Mouse (Mus musculus): ENCODE results near the gene Rab6b. TPM values are rescaled to one million over a fixed set of nuclear protein-coding genes. Genes with fewer than 3 reads are reported as not detected.
A peak's percentile ranks its signal among the peaks of the same experiment; 100 is the strongest.

The Rab6b gene
- polyA plus RNA-seq, 1 experiment from 2014 or later: 3.6 TPM

DNA sequence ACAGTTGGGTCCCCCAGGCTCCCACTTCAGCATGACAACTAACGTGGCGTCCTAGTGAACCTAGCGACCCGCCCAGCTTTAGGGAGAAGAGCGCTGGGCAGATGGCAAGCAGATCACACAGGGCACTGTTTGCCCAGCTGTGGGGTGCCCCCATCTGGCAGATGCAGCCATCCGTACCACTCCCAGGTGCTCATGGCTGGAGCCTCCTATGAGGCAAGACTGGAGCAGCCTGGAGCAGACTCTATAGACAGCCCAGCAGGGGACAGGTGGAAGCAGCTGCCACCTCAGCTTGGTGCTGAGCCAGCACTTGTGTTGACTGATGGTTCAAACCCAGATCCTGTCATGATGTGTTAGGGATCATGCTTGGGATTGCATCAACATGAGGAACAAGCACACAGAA, 56.5 kb downstream of the Rab6b start:
- ATAC-seq (ENCODE audit: low read depth): no peak
- Histone ChIP-seq H3K27ac (ENCODE audit: low read length) (no peak overlapping the region), H3K36me3 (ENCODE audit: control insufficient read depth, insufficient read depth, low read length) (no peaks in the 10 kb centered on the region), H3K9me3 (ENCODE audit: control insufficient read depth, low read length) (no peaks in the 10 kb centered on the region), H3K27me3 (ENCODE audit: control insufficient read depth, insufficient read depth, low read depth, low read length) (no peaks in the 10 kb centered on the region), H3K9ac (ENCODE audit: low read length) (no peak overlapping the region), H3K4me2 (ENCODE audit: low read depth, low read length) (no peak overlapping the region), H3K4me3 (ENCODE audit: low read length) (no peak overlapping the region), H3K4me1 (replicated peaks; ENCODE audit: control insufficient read depth, insufficient read depth, low read length) (0 out of 2 replicates have a peak, but pooled peaks cover 3% of the 10 kb centered on the region)
- 76% methylated on average over 6 of the region's 6 CpGs for WGBS

DNA sequence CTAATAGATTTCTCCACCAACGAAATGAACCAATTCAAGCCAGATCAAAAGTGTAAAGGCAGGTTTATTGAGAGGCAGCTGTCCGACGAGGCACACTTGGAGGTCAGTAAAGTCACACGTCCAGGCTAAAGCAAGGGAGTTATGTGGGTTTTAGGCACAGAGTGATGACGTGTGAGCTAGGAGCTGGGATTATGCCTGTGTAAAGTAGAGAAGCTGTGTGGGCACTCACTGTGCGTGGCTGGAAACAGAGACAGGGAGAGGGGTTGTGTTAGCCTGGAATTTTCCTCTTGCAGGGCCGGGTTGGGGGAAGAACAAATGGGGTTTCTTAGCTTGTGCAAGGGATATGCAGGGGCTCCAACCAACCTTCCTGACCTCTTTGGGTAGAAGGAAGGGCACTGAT, 57.2 kb downstream of the Rab6b start:
- 43% methylated on average over 7 of the region's 7 CpGs for WGBS
- H3K27me3 ChIP-seq (ENCODE audit: control insufficient read depth, insufficient read depth, low read depth, low read length): no peaks in the 10 kb centered on the region
- no peak overlapping the region for H3K4me2 ChIP-seq (ENCODE audit: low read depth, low read length)
- 0 out of 2 replicates have a peak, but pooled peaks cover 3% of the 10 kb centered on the region for H3K4me1 ChIP-seq (replicated peaks; ENCODE audit: control insufficient read depth, insufficient read depth, low read length)
- no peaks in the 10 kb centered on the region for H3K9me3 ChIP-seq (ENCODE audit: control insufficient read depth, low read length)
- H3K9ac ChIP-seq (ENCODE audit: low read length): no peak overlapping the region
- no peak overlapping the region for H3K4me3 ChIP-seq (ENCODE audit: low read length)
- ATAC-seq (ENCODE audit: low read depth): no peak
- no peaks in the 10 kb centered on the region for H3K36me3 ChIP-seq (ENCODE audit: control insufficient read depth, insufficient read depth, low read length)
- H3K27ac ChIP-seq (ENCODE audit: low read length): no peak overlapping the region

DNA sequence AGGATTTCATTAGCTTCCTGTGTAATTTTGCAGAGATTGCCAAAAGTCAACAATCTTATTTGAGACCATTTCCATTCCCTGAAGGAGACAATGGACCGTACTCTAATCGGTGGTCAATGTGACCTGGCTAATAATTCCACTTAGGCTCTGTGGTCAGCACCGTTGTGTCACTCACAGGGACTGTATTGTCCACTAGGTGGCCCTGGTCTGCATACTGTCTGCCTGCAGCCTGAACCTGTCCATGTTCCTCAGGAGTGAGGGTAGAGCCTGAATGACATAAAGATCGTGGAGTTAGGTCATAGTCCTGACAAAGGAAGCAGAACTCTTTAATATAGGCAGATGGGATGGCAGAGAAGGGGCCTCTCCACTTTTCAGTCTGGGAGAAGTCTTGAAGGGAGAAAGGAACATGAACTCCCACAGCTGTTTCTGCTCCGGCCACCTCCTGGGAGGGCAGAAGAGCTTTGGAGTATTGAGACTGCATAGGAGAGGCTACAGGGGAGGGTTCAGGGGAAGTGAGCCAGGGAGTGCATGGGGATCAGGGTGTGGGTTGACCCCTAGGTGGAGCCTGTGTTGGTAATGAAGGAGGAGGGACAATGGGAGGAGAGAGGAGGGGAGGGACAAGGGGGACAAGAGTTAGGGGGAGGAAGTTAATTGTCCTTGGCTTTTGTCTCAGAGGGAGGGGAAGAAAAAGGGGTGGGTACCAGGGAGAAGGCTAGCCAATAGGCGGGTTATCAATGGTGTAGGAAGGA, 63.4 kb downstream of the Rab6b start:
- Histone ChIP-seq H3K27me3 (ENCODE audit: control insufficient read depth, insufficient read depth, low read depth, low read length) (no peaks in the 10 kb centered on the region), H3K9me3 (ENCODE audit: control insufficient read depth, low read length) (no peaks in the 10 kb centered on the region), H3K4me1 (replicated peaks; ENCODE audit: control insufficient read depth, insufficient read depth, low read length) (peaks cover under 1% of the 10 kb centered on the region), H3K36me3 (ENCODE audit: control insufficient read depth, insufficient read depth, low read length) (no peaks in the 10 kb centered on the region), H3K9ac (ENCODE audit: low read length) (no peak overlapping the region), H3K27ac (ENCODE audit: low read length) (no peak overlapping the region), H3K4me3 (ENCODE audit: low read length) (no peak overlapping the region), H3K4me2 (ENCODE audit: low read depth, low read length) (no peak overlapping the region)
- 60% methylated on average over 6 of the region's 6 CpGs for WGBS
- ATAC-seq (ENCODE audit: low read depth): 0 out of 2 replicates have a peak, but pooled peaks have one; percentile 44

DNA sequence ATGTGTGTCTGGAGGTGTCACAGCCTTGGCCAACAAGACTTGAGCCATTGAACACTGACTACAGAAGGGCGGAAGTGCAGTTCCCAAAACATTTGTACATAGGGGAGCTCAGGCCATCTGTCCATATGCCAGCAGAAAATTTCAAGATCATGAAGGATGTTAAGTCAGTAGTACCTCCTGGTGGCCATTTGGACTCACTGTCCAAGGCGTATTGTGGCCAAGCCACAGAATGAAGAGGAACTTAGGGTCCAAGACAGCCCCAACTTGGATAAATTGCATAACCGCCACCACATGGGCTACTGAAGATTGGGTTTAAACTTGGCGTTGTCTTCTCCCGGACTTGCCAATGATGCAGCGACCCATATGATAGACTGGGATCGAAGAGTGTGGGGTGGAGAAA, 64.1 kb downstream of the Rab6b start:
- ATAC-seq (ENCODE audit: low read depth): no peak
- Histone ChIP-seq H3K9me3 (ENCODE audit: control insufficient read depth, low read length) (no peaks in the 10 kb centered on the region), H3K4me3 (ENCODE audit: low read length) (no peak overlapping the region), H3K4me2 (ENCODE audit: low read depth, low read length) (no peak overlapping the region), H3K27me3 (ENCODE audit: control insufficient read depth, insufficient read depth, low read depth, low read length) (no peaks in the 10 kb centered on the region), H3K4me1 (replicated peaks; ENCODE audit: control insufficient read depth, insufficient read depth, low read length) (peaks cover 8% of the 10 kb centered on the region), H3K36me3 (ENCODE audit: control insufficient read depth, insufficient read depth, low read length) (no peaks in the 10 kb centered on the region), H3K27ac (ENCODE audit: low read length) (no peak overlapping the region), H3K9ac (ENCODE audit: low read length) (no peak overlapping the region)
- 91% methylated on average over 7 of the region's 7 CpGs for WGBS

DNA sequence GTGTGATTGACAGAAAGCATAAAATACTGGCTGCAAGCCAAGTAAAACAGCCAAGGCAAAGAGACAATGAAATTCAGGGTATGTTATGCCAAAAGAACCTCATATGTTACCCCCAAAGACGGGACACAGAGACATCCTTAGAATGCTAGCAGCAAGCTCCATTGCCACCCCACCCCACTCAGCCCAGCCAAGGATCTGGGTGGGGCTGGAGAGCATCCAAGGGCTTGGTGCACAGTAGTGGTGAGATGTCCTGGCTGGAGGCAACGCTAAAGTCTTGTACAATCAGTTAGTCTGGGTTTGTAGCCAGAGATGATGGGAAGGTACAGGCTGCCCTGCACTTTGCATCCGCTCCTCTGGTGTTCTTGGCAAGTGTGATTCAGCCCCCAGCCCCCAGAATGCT, 68.7 kb downstream of the Rab6b start:
- peak; percentile 64 for ATAC-seq (ENCODE audit: low read depth)
- peak overlapping the region; percentile 67 for H3K9ac ChIP-seq (ENCODE audit: low read length)
- no peaks in the 10 kb centered on the region for H3K36me3 ChIP-seq (ENCODE audit: control insufficient read depth, insufficient read depth, low read length)
- H3K27me3 ChIP-seq (ENCODE audit: control insufficient read depth, insufficient read depth, low read depth, low read length): no peaks in the 10 kb centered on the region
- 33% methylated on average over 3 of the region's 3 CpGs for WGBS
- H3K4me1 ChIP-seq (replicated peaks; ENCODE audit: control insufficient read depth, insufficient read depth, low read length): peaks cover 9% of the 10 kb centered on the region
- peak overlapping the region; percentile 56 for H3K27ac ChIP-seq (ENCODE audit: low read length)
- H3K9me3 ChIP-seq (ENCODE audit: control insufficient read depth, low read length): no peaks in the 10 kb centered on the region
- peak overlapping the region; percentile 53 for H3K4me3 ChIP-seq (ENCODE audit: low read length)
- H3K4me2 ChIP-seq (ENCODE audit: low read depth, low read length): peak overlapping the region; percentile 68

DNA sequence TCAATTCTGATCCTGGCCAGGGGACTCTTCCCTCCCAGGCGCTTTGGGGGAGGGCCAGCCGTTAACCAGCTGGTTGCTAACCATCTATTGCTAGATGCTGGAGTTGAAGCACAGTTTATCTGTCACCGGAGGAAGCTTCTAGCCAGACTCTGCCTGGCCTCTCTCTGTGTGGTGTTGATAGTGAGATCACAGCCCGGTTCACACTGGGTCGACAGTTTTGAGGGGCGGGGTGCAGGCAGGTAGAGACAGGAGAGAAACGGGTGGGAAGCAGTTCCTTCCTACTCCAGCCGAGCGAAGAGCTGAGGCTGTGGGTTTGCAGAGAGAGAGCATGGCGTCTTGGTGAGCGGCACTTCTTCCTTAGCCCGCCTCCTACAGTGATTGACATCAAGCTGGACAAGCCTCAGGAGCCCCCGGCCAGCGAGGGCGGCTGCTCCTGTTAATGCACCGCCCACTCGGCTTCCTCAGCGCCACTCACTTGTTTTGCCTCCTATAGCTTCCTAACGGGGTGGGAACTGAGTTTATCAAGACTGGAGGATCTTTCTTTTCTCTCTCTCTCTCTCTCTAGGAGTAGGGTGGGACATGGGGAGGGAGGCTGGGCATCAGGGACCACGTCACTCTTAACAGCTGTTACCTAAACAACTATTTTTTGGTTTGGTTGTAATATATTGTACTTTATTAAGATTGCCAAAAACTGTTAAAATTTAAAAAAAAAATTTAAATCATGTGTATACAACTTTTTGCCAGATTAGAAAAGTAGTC, 69.4 kb downstream of the Rab6b start:
- no peaks in the 10 kb centered on the region for H3K36me3 ChIP-seq (ENCODE audit: control insufficient read depth, insufficient read depth, low read length)
- peak; percentile 95 for ATAC-seq (ENCODE audit: low read depth)
- H3K27ac ChIP-seq (ENCODE audit: low read length): peak overlapping the region; percentile 56
- no peaks in the 10 kb centered on the region for H3K9me3 ChIP-seq (ENCODE audit: control insufficient read depth, low read length)
- peak overlapping the region; percentile 68 for H3K4me2 ChIP-seq (ENCODE audit: low read depth, low read length)
- peaks cover 9% of the 10 kb centered on the region for H3K4me1 ChIP-seq (replicated peaks; ENCODE audit: control insufficient read depth, insufficient read depth, low read length)
- WGBS: 1% methylated on average over 20 of the region's 20 CpGs
- H3K9ac ChIP-seq (ENCODE audit: low read length): peak overlapping the region; percentile 67
- H3K4me3 ChIP-seq (ENCODE audit: low read length): peak overlapping the region; percentile 53
- no peaks in the 10 kb centered on the region for H3K27me3 ChIP-seq (ENCODE audit: control insufficient read depth, insufficient read depth, low read depth, low read length)

DNA sequence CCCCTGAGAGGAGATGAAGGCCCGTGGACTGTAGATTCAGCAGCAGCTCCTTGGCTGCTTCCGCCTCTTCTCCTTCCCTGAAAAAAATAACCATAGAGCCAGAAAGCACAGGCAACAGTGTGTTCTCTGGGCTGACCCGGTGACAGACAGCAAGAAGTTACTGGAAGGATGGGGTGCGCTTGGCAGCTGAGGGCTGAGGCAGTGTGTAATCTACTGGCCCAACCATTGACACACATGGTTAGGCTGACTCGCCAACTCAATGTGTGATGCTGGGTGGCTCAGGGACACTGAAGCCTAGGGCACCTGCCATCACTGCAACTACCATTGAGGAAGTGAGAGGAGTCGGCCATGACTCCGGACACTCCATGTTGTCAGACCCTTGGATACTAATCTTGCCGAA, 70.3 kb downstream of the Rab6b start:
- Histone ChIP-seq H3K27me3 (ENCODE audit: control insufficient read depth, insufficient read depth, low read depth, low read length) (no peaks in the 10 kb centered on the region), H3K4me2 (ENCODE audit: low read depth, low read length) (no peak overlapping the region), H3K36me3 (ENCODE audit: control insufficient read depth, insufficient read depth, low read length) (no peaks in the 10 kb centered on the region), H3K27ac (ENCODE audit: low read length) (no peak overlapping the region), H3K4me3 (ENCODE audit: low read length) (no peak overlapping the region), H3K9me3 (ENCODE audit: control insufficient read depth, low read length) (no peaks in the 10 kb centered on the region), H3K9ac (ENCODE audit: low read length) (no peak overlapping the region), H3K4me1 (replicated peaks; ENCODE audit: control insufficient read depth, insufficient read depth, low read length) (peaks cover 12% of the 10 kb centered on the region)
- ATAC-seq (ENCODE audit: low read depth): no peak
- 79% methylated on average over 8 of the region's 8 CpGs for WGBS

DNA sequence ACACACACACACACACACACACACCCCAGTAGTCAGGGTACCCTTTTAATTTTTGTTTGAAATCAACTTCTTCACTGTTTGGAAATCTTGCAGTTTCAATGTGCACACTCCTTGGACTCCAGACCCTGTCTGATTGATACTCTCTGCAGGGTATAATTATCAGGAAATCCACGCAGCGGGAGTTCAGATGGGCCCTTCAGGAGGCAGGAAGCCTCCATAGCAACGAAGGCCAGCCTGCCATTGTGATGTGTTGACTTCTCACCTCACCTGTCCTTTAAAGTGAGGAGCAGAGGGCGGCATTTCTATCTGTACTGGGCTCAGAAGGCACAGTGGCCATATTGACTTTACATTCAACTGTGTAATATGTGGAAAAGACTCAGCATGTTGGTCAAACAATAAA, 73.3 kb downstream of the Rab6b start:
- peaks cover 12% of the 10 kb centered on the region for H3K4me1 ChIP-seq (replicated peaks; ENCODE audit: control insufficient read depth, insufficient read depth, low read length)
- H3K4me3 ChIP-seq (ENCODE audit: low read length): no peak overlapping the region
- H3K27ac ChIP-seq (ENCODE audit: low read length): no peak overlapping the region
- ATAC-seq (ENCODE audit: low read depth): no peak
- H3K36me3 ChIP-seq (ENCODE audit: control insufficient read depth, insufficient read depth, low read length): peaks cover 12% of the 10 kb centered on the region
- no peak overlapping the region for H3K4me2 ChIP-seq (ENCODE audit: low read depth, low read length)
- WGBS: 52% methylated on average over 4 of the region's 4 CpGs
- H3K9ac ChIP-seq (ENCODE audit: low read length): no peak overlapping the region
- no peaks in the 10 kb centered on the region for H3K27me3 ChIP-seq (ENCODE audit: control insufficient read depth, insufficient read depth, low read depth, low read length)
- H3K9me3 ChIP-seq (ENCODE audit: control insufficient read depth, low read length): no peaks in the 10 kb centered on the region

DNA sequence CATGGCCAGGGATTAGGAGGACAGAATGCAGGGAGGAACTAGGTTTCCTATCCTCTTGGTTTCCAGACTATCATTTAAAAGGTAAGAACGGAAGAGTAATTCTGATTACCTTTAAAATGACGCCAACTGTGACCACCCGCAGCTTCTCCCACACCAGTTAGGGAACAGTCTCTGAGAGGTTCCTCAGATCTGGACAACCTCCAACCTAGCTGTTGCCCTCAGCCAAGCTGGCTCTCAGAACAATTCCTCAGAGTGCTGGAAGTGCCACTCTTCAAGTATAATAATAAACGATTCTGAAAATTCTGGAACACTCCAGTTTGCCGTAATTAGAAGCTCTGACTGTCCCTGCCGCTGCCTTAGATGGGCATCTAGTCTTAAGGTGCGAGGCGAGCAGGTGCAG, 74.4 kb downstream of the Rab6b start:
- Histone ChIP-seq H3K4me2 (ENCODE audit: low read depth, low read length) (no peak overlapping the region), H3K9me3 (ENCODE audit: control insufficient read depth, low read length) (no peaks in the 10 kb centered on the region), H3K27ac (ENCODE audit: low read length) (no peak overlapping the region), H3K36me3 (ENCODE audit: control insufficient read depth, insufficient read depth, low read length) (peaks cover 17% of the 10 kb centered on the region), H3K4me3 (ENCODE audit: low read length) (no peak overlapping the region), H3K4me1 (replicated peaks; ENCODE audit: control insufficient read depth, insufficient read depth, low read length) (0 out of 2 replicates have a peak, but pooled peaks cover 3% of the 10 kb centered on the region), H3K27me3 (ENCODE audit: control insufficient read depth, insufficient read depth, low read depth, low read length) (no peaks in the 10 kb centered on the region), H3K9ac (ENCODE audit: low read length) (no peak overlapping the region)
- no peak for ATAC-seq (ENCODE audit: low read depth)
- 77% methylated on average over 8 of the region's 8 CpGs for WGBS
